Mouse (Mus musculus) myocyte (in vitro differentiated cells): ENCODE data around the gene Tmem259. TPM values are rescaled to one million over a fixed set of nuclear protein-coding genes. Genes with fewer than 3 reads are reported as not detected.

Source experiments
- H3K27me3 ChIP-seq: one replicate; pipeline ENCODE4 v1.6.1; 2011; ENCODE audit not compliant: control insufficient read depth, insufficient read depth, insufficient read length
- H3K36me3 ChIP-seq: one replicate; pipeline ENCODE4 v1.6.1; 2011; ENCODE audit not compliant: control insufficient read depth, insufficient read depth
- H3K4me2 ChIP-seq: one replicate; pipeline ENCODE4 v1.6.1; 2011; ENCODE audit warnings: low read depth, control low read depth
- H3K4me3 ChIP-seq: one replicate; pipeline ENCODE4 v1.5.1; 2011; ENCODE audit warnings: mild to moderate bottlenecking, control low read depth, moderate library complexity
- H3K79me2 ChIP-seq: one replicate; pipeline ENCODE4 v1.6.1; 2011; ENCODE audit not compliant: control insufficient read depth, insufficient read depth
- H3ac ChIP-seq: one replicate; pipeline ENCODE4 v1.6.1; 2011; ENCODE audit not compliant: control insufficient read depth, insufficient read length
- CEBPB ChIP-seq: IDR thresholded peaks from 2 replicates; pipeline ENCODE4 v1.6.1; 2011; ENCODE audit warnings: mild to moderate bottlenecking, moderate library complexity; ENCODE audit not compliant: poor library complexity, insufficient read depth, severe bottlenecking
- E2F4 ChIP-seq: IDR thresholded peaks from one replicate; pipeline ENCODE4 v1.6.1; 2011; ENCODE audit warnings: mild to moderate bottlenecking, control low read depth, moderate library complexity; ENCODE audit not compliant: insufficient read depth
- MAX ChIP-seq: IDR thresholded peaks from one replicate; pipeline ENCODE4 v1.6.1; 2011; ENCODE audit warnings: low read depth, mild to moderate bottlenecking, control low read depth
- MYOD1 ChIP-seq, 3 experiments: IDR thresholded peaks; one replicate each; pipeline ENCODE4 v1.6.1; 2011; ENCODE audit warnings: control low read depth in 2 of 3, low read depth in 2 of 3, mild to moderate bottlenecking in 2 of 3, moderate library complexity in 1 of 3; ENCODE audit not compliant: insufficient read length in 2 of 3, control insufficient read depth in 1 of 3
- MYOG ChIP-seq, 3 experiments: IDR thresholded peaks; one replicate each; pipeline ENCODE4 v1.6.1; 2011; ENCODE audit warnings: control low read depth in 2 of 3, low read depth in 2 of 3, mild to moderate bottlenecking in 2 of 3; ENCODE audit not compliant: insufficient read length in 2 of 3, control insufficient read depth in 1 of 3, insufficient read depth in 1 of 3
- POLR2A ChIP-seq: IDR thresholded peaks from one replicate; pipeline ENCODE4 v1.6.1; 2011; ENCODE audit warnings: low read depth, mild to moderate bottlenecking, control low read depth, moderate library complexity; ENCODE audit not compliant: insufficient read length
- POLR2AphosphoS2 ChIP-seq: IDR thresholded peaks from one replicate; pipeline ENCODE4 v1.6.1; 2011; ENCODE audit warnings: low read depth, control low read depth; ENCODE audit not compliant: insufficient read length
- REST ChIP-seq: IDR thresholded peaks from one replicate; pipeline ENCODE4 v1.6.1; 2011; ENCODE audit warnings: mild to moderate bottlenecking, control low read depth, moderate library complexity; ENCODE audit not compliant: insufficient read depth, insufficient read length
- SRF ChIP-seq: IDR thresholded peaks from one replicate; pipeline ENCODE4 v1.6.1; 2011; ENCODE audit warnings: low read depth; ENCODE audit not compliant: control insufficient read depth, insufficient read length
- TCF12 ChIP-seq: IDR thresholded peaks from one replicate; pipeline ENCODE4 v1.6.1; 2011; ENCODE audit warnings: mild to moderate bottlenecking, control low read depth; ENCODE audit not compliant: poor library complexity, insufficient read depth, severe bottlenecking
- TCF3 ChIP-seq: IDR thresholded peaks from one replicate; pipeline ENCODE4 v1.6.1; 2011; ENCODE audit warnings: low read depth, control low read depth; ENCODE audit not compliant: insufficient read length
- USF1 ChIP-seq: IDR thresholded peaks from one replicate; pipeline ENCODE4 v1.6.1; 2011; ENCODE audit warnings: low read depth, mild to moderate bottlenecking, control low read depth, moderate library complexity
- polyA plus RNA-seq: library from polyadenylated mRNA; unstranded; fragments of >200 nt; fragmentation: generic; extraction: Trizol; gene quantifications from one replicate; pipeline ENCODE4 v1.2.1, GENCODE M21; 2012; ENCODE audit warnings: missing spikeins

Tmem259 gene
- polyA plus RNA-seq, 1 experiment: 152 TPM

DNA sequence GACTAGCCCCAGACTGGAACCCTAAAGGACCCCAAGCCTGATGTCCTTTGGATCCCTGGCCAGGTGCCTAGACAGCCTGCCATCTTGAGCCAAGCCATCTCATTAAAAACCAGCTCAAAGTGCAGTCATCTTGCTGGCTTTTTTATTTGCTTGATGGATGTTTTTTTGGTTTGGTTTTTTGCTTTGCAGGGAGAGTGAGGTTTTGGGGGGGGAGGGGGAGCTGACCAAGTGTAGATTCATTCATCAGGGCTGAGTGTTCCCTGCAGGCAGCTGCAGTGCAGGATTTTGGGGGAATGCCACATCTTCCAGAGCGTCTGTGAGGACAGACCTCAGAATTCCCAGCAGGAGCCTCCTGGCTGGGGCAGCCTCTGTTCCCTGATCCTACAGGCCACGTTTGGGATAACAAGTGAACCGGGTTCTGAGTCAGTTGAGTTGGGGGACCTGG is 15.0 kb downstream of the Tmem259 start:
- no peak overlapping the region for H3K4me2 ChIP-seq
- no peak overlapping the region for H3K4me3 ChIP-seq
- TF ChIP-seq SRF (no peak), MYOD1 (IDR thresholded peaks at IDR 0.05; ENCODE audit: control insufficient read depth in 1 of 3, insufficient read length in 2 of 3, low read depth in 2 of 3) (peak in 1 of 3 experiments; percentile 21), TCF12 (no peak), MAX (no peak), E2F4 (no peak), TCF3 (no peak), CEBPB (no peak), POLR2A (no peak), MYOG (IDR thresholded peaks at IDR 0.05; ENCODE audit: control insufficient read depth in 1 of 3, insufficient read depth in 1 of 3, insufficient read length in 2 of 3, low read depth in 2 of 3) (peak in 1 of 3 experiments; percentile 36), POLR2AphosphoS2 (no peak), REST (no peak)
- H3K79me2 ChIP-seq: no peaks in the 10 kb centered on the region
- H3K36me3 ChIP-seq: peaks cover 4% of the 10 kb centered on the region
- H3ac ChIP-seq: no peak overlapping the region
- peaks cover 8% of the 10 kb centered on the region for H3K27me3 ChIP-seq

DNA sequence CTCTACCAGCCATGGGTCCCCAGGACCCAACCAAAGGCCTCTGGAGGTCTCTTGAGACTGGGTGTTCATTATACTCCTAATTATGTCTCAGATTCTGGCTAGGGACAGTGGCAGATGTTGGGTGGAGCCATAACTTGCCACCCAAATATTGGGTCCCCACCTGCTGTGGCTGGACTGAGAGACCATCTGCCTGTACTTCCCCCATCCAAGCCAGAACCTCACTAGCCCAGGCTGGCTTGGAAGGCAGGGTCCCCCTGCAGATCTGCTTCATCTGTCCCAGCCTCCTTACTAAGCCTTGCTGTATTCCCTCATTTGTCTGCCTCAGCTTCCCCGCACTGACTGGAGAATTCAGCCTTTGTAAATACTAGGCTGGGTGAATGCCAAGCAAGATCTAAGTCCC is 15.9 kb downstream of the Tmem259 start:
- TF ChIP-seq MYOG (IDR thresholded peaks at IDR 0.05; ENCODE audit: control insufficient read depth in 1 of 3, insufficient read depth in 1 of 3, insufficient read length in 2 of 3, low read depth in 2 of 3): no peak
- no peak for TF ChIP-seq POLR2AphosphoS2
- peak in 1 of 3 experiments; percentile 24 for TF ChIP-seq MYOD1 (IDR thresholded peaks at IDR 0.05; ENCODE audit: control insufficient read depth in 1 of 3, insufficient read length in 2 of 3, low read depth in 2 of 3)
- TF ChIP-seq POLR2A: no peak
- TF ChIP-seq TCF3: no peak
- H3K27me3 ChIP-seq: peaks cover 8% of the 10 kb centered on the region
- no peak overlapping the region for H3ac ChIP-seq
- no peak overlapping the region for H3K4me3 ChIP-seq
- no peak overlapping the region for H3K4me2 ChIP-seq
- peaks cover 4% of the 10 kb centered on the region for H3K36me3 ChIP-seq
- no peaks in the 10 kb centered on the region for H3K79me2 ChIP-seq

DNA sequence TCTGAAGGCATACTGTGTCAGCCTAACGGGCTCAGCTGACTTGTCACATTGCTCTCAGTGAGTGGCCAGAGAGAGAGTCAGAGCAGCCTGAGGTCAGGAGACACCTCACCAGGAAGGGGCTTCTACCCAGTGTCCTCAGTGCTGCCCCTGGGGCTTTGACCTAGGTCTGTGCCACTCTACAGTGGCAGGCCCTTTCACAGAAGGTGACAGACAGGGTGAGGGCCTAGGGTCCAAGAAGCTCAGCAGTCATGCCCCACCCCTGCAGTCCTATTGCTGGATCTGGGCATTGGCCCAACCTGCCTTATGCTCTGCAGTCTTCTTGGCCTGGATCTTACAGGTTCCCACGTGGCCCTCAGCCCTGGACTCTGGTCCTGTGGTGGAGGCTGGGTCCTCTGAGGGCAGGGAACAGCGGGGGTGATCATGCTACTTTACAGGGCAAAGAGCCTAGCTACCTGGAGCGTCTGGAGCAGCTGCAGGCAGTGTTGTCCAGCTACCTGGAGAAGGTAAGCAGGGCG is 17.2 kb downstream of the Tmem259 start:
- no peak overlapping the region for H3ac ChIP-seq

DNA sequence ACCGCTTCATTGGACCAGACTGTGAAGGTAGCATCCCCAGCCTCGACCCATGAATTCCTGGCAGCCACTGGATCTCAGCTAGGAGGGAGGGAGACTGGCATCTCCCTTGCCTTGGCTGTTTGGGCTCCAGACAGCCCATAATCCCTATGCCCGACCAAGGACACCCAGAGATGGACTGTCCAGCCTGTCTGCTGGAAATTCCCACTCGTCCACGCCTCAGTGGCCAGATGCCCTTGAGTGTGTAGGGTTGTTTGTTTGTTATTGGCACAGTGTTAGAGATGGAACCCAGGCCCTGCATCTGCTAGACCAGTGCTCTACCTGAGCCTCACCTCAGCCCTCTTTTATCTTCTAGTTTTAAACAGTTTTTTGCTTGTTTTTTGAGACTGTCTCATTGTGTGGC is 18.8 kb downstream of the Tmem259 start:
- no peak overlapping the region for H3ac ChIP-seq
- H3K79me2 ChIP-seq: peaks cover 12% of the 10 kb centered on the region
- no peak overlapping the region for H3K4me3 ChIP-seq
- peaks cover 4% of the 10 kb centered on the region for H3K36me3 ChIP-seq
- H3K27me3 ChIP-seq: no peaks in the 10 kb centered on the region
- no peak overlapping the region for H3K4me2 ChIP-seq
- no peak for TF ChIP-seq MYOG (IDR thresholded peaks at IDR 0.05; ENCODE audit: control insufficient read depth in 1 of 3, insufficient read depth in 1 of 3, insufficient read length in 2 of 3, low read depth in 2 of 3)
- TF ChIP-seq SRF: no peak
- no peak for TF ChIP-seq TCF3
- TF ChIP-seq POLR2AphosphoS2: no peak
- no peak for TF ChIP-seq CEBPB
- no peak for TF ChIP-seq REST
- TF ChIP-seq E2F4: no peak
- no peak for TF ChIP-seq TCF12
- no peak for TF ChIP-seq MAX
- TF ChIP-seq USF1: no peak
- no peak for TF ChIP-seq MYOD1 (IDR thresholded peaks at IDR 0.05; ENCODE audit: control insufficient read depth in 1 of 3, insufficient read length in 2 of 3, low read depth in 2 of 3)
- TF ChIP-seq POLR2A: no peak

More for the DNA sequence above, 17.2 kb downstream of the Tmem259 start:
- Histone ChIP-seq H3K4me3 (no peak overlapping the region), H3K27me3 (peaks cover 8% of the 10 kb centered on the region), H3K79me2 (no peaks in the 10 kb centered on the region), H3K4me2 (no peak overlapping the region), H3K36me3 (peaks cover 4% of the 10 kb centered on the region)
- TF ChIP-seq USF1 (no peak), TCF12 (no peak), TCF3 (no peak), POLR2A (no peak), MAX (no peak), MYOG (IDR thresholded peaks at IDR 0.05; ENCODE audit: control insufficient read depth in 1 of 3, insufficient read depth in 1 of 3, insufficient read length in 2 of 3, low read depth in 2 of 3) (no peak), SRF (no peak), MYOD1 (IDR thresholded peaks at IDR 0.05; ENCODE audit: control insufficient read depth in 1 of 3, insufficient read length in 2 of 3, low read depth in 2 of 3) (no peak), REST (no peak), POLR2AphosphoS2 (no peak), E2F4 (no peak), CEBPB (no peak)

DNA sequence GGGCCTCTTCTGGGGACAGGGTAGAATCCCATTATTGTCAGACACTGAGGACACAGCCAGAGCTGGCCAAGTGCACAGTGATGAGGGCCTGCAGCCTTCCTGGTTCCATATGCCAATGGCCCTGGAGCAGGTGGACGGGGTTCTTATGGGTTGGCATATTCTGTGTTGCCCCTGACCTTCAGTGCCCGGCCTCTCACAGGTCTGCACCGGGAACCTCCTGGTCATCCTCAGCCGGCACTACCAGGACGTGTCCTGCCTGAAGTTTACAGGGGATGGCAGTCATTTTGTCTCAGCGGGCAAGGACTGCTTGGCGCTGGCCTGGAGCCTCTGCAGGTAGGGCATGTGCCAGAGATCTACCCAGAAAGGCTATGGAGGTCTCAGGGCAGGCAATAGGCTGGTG is 19.4 kb downstream of the Tmem259 start:
- Histone ChIP-seq H3K27me3 (no peaks in the 10 kb centered on the region), H3K36me3 (peaks cover 4% of the 10 kb centered on the region), H3K4me2 (no peak overlapping the region), H3ac (no peak overlapping the region), H3K79me2 (peaks cover 13% of the 10 kb centered on the region), H3K4me3 (no peak overlapping the region)
- no peak for TF ChIP-seq USF1
- TF ChIP-seq POLR2A: no peak
- no peak for TF ChIP-seq MAX
- no peak for TF ChIP-seq E2F4
